Mouse (Mus musculus): ENCODE results near the gene 2900026A02Rik. TPM values are rescaled to one million over a fixed set of nuclear protein-coding genes. Genes with fewer than 3 reads are reported as not detected.

2900026A02Rik gene
- polyA plus RNA-seq (2012; rRNA removed): 13.6 and 14.5 TPM in 2 replicates
- polyA plus RNA-seq (2014; fragmentation: Nextera tagmentation; extraction: Ambion mirVana): 7.0 and 7.1 TPM in 2 replicates

GRCm38 (mm10) chr5:113221147-113221865 is at the start of gene 2900026A02Rik:
2900026A02Rik (minus strand) TSS chr5:113221236.
- H3K9me3 ChIP-seq (ENCODE audit: control insufficient read depth, low read length): no peaks in the 10 kb centered on the region
- no peak within 1 kb of the TSS for H3K27ac ChIP-seq (replicated peaks; ENCODE audit: low read depth, low read length)
- H3K4me3 ChIP-seq (replicated peaks; ENCODE audit: low read length): peak within 1 kb of the TSS; percentile 54
- no peaks in the 10 kb centered on the region for H3K36me3 ChIP-seq (ENCODE audit: control insufficient read depth, insufficient read depth, low read length)
- peaks cover 11% of the 10 kb centered on the region; the same call in 1 of the 2 replicates for H3K27me3 ChIP-seq (ENCODE audit: control insufficient read depth, insufficient read depth, low read length)
- H3K4me2 ChIP-seq (replicated peaks; ENCODE audit: low read depth, low read length, severe bottlenecking): peak within 1 kb of the TSS; percentile 97
- H3K4me1 ChIP-seq (ENCODE audit: control insufficient read depth, insufficient read depth, low read length): peaks cover 7% of the 10 kb centered on the region; the same call in 1 of the 2 replicates
- TF ChIP-seq POLR2A (IDR thresholded peaks at IDR 0.05; ENCODE audit: borderline replicate concordance, extremely low read depth, insufficient read depth, insufficient read length): no peak
- H3K9ac ChIP-seq (ENCODE audit: low read depth, low read length, severe bottlenecking): peak within 1 kb of the TSS; percentile 48
- WGBS: 12% methylated on average over 41 of the region's 62 CpGs
- DNase-seq (ENCODE audit: low spot score) (peak; percentile 58), ATAC-seq (ENCODE audit: low FRiP score, low read depth) (peak; percentile 68)

GRCm38 (mm10) chr5:113270043-113270442 is 49.0 kb upstream of the 2900026A02Rik start:
- DNase-seq (ENCODE audit: low spot score) (no peak), ATAC-seq (ENCODE audit: low FRiP score, low read depth) (no peak)
- Histone ChIP-seq H3K27ac (replicated peaks; ENCODE audit: low read depth, low read length) (no peak overlapping the region), H3K9ac (ENCODE audit: low read depth, low read length, severe bottlenecking) (no peak overlapping the region), H3K4me2 (replicated peaks; ENCODE audit: low read depth, low read length, severe bottlenecking) (no peak overlapping the region), H3K9me3 (ENCODE audit: control insufficient read depth, low read length) (no peaks in the 10 kb centered on the region), H3K36me3 (ENCODE audit: control insufficient read depth, insufficient read depth, low read length) (no peaks in the 10 kb centered on the region), H3K27me3 (ENCODE audit: control insufficient read depth, insufficient read depth, low read length) (no peaks in the 10 kb centered on the region), H3K4me3 (replicated peaks; ENCODE audit: low read length) (no peak overlapping the region), H3K4me1 (ENCODE audit: control insufficient read depth, insufficient read depth, low read length) (no peaks in the 10 kb centered on the region)
- no peak for TF ChIP-seq POLR2A (IDR thresholded peaks at IDR 0.05; ENCODE audit: borderline replicate concordance, extremely low read depth, insufficient read depth, insufficient read length)
- 82% methylated on average over 3 of the region's 3 CpGs for WGBS

- Histone ChIP-seq H3K36me3 (ENCODE audit: control insufficient read depth, insufficient read depth, low read length) (no peaks in the 10 kb centered on the region), H3K9ac (ENCODE audit: low read depth, low read length, severe bottlenecking) (no peak overlapping the region), H3K4me3 (replicated peaks; ENCODE audit: low read length) (no peak overlapping the region), H3K27me3 (ENCODE audit: control insufficient read depth, insufficient read depth, low read length) (no peaks in the 10 kb centered on the region), H3K4me2 (replicated peaks; ENCODE audit: low read depth, low read length, severe bottlenecking) (no peak overlapping the region), H3K4me1 (ENCODE audit: control insufficient read depth, insufficient read depth, low read length) (no peaks in the 10 kb centered on the region), H3K27ac (replicated peaks; ENCODE audit: low read depth, low read length) (no peak overlapping the region), H3K9me3 (ENCODE audit: control insufficient read depth, low read length) (no peaks in the 10 kb centered on the region)
- TF ChIP-seq POLR2A (IDR thresholded peaks at IDR 0.05; ENCODE audit: borderline replicate concordance, extremely low read depth, insufficient read depth, insufficient read length): no peak
- no peak for DNase-seq (ENCODE audit: low spot score)
- no peak for ATAC-seq (ENCODE audit: low FRiP score, low read depth)
These were observed 47.2 kb upstream of the 2900026A02Rik start for GRCm38 (mm10) chr5:113268246-113268645.

- no peaks in the 10 kb centered on the region for H3K36me3 ChIP-seq (ENCODE audit: control insufficient read depth, insufficient read depth, low read length)
- H3K4me2 ChIP-seq (replicated peaks; ENCODE audit: low read depth, low read length, severe bottlenecking): no peak overlapping the region
- no peaks in the 10 kb centered on the region for H3K4me1 ChIP-seq (ENCODE audit: control insufficient read depth, insufficient read depth, low read length)
- H3K4me3 ChIP-seq (replicated peaks; ENCODE audit: low read length): no peak overlapping the region
- no peaks in the 10 kb centered on the region for H3K27me3 ChIP-seq (ENCODE audit: control insufficient read depth, insufficient read depth, low read length)
- H3K27ac ChIP-seq (replicated peaks; ENCODE audit: low read depth, low read length): no peak overlapping the region
- no peak for TF ChIP-seq POLR2A (IDR thresholded peaks at IDR 0.05; ENCODE audit: borderline replicate concordance, extremely low read depth, insufficient read depth, insufficient read length)
- no peak overlapping the region for H3K9ac ChIP-seq (ENCODE audit: low read depth, low read length, severe bottlenecking)
- WGBS: 80% methylated on average over 8 of the region's 8 CpGs
- no peaks in the 10 kb centered on the region for H3K9me3 ChIP-seq (ENCODE audit: control insufficient read depth, low read length)
- no peak for DNase-seq (ENCODE audit: low spot score)
- no peak for ATAC-seq (ENCODE audit: low FRiP score, low read depth)
These were observed 44.6 kb upstream of the 2900026A02Rik start for GRCm38 (mm10) chr5:113265637-113266036.

- WGBS: 92% methylated on average over 11 of the region's 11 CpGs
- no peak for ATAC-seq (ENCODE audit: low FRiP score, low read depth)
These were observed 29.8 kb upstream of the 2900026A02Rik start for GRCm38 (mm10) chr5:113250806-113251205.

More at GRCm38 (mm10) chr5:113250806-113251205, 29.8 kb upstream of the 2900026A02Rik start:
- H3K27me3 ChIP-seq (ENCODE audit: control insufficient read depth, insufficient read depth, low read length): no peaks in the 10 kb centered on the region
- no peak overlapping the region for H3K9ac ChIP-seq (ENCODE audit: low read depth, low read length, severe bottlenecking)
- no peaks in the 10 kb centered on the region for H3K4me1 ChIP-seq (ENCODE audit: control insufficient read depth, insufficient read depth, low read length)
- no peak for DNase-seq (ENCODE audit: low spot score)
- H3K4me3 ChIP-seq (replicated peaks; ENCODE audit: low read length): no peak overlapping the region
- no peaks in the 10 kb centered on the region for H3K9me3 ChIP-seq (ENCODE audit: control insufficient read depth, low read length)
- H3K27ac ChIP-seq (replicated peaks; ENCODE audit: low read depth, low read length): no peak overlapping the region
- H3K4me2 ChIP-seq (replicated peaks; ENCODE audit: low read depth, low read length, severe bottlenecking): no peak overlapping the region
- no peaks in the 10 kb centered on the region for H3K36me3 ChIP-seq (ENCODE audit: control insufficient read depth, insufficient read depth, low read length)
- no peak for TF ChIP-seq POLR2A (IDR thresholded peaks at IDR 0.05; ENCODE audit: borderline replicate concordance, extremely low read depth, insufficient read depth, insufficient read length)

All from limb, embryonic 14.5 days (tissue).